Mouse (Mus musculus): ENCODE results near the gene Rasa2. TPM values are rescaled to one million over a fixed set of nuclear protein-coding genes. Genes with fewer than 3 reads are reported as not detected.

The Rasa2 gene
- polyA plus RNA-seq, 1 experiment from 2014 or later, result 2.6 TPM

DNA sequence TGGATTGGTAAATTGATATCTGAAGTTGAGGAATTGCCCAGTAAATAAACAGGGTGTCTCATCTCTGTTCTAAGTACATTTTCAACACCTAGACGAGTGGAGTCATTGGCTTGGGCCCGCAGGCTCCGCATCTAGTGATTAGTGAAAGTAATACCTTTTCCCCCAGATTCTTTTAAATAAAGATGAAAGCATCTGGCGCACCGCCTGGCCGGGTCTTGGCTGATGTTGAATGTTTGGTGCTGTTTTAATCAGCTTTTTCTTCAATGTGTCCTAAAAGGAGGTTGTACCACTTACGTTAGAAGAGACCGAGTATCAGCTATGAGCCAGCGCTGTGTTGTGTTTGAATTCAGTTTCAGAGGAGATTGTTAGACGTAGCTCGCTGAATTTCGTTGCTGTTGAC, 39.8 kb upstream of the Rasa2 start:
- no peak overlapping the region for H3K27ac ChIP-seq (ENCODE audit: low read length)
- no peaks in the 10 kb centered on the region; the same call in 1 of the 2 replicates for H3K4me1 ChIP-seq (ENCODE audit: control insufficient read depth, low read depth, low read length)
- ATAC-seq (ENCODE audit: low read depth), result no peak
- H3K27me3 ChIP-seq (ENCODE audit: control insufficient read depth, insufficient read depth, low read depth, low read length), result no peaks in the 10 kb centered on the region
- no peaks in the 10 kb centered on the region for H3K36me3 ChIP-seq (ENCODE audit: control insufficient read depth, insufficient read depth)
- H3K4me2 ChIP-seq (ENCODE audit: low read depth, low read length), result no peak overlapping the region
- H3K4me3 ChIP-seq (ENCODE audit: low read depth, low read length), result no peak overlapping the region
- no peak overlapping the region for H3K9ac ChIP-seq (ENCODE audit: low read depth, low read length)
- H3K9me3 ChIP-seq (replicated peaks; ENCODE audit: control insufficient read depth, low read length), result no peaks in the 10 kb centered on the region
- 83% methylated on average over 12 of the region's 12 CpGs for WGBS (ENCODE audit: insufficient replicate concordance)

DNA sequence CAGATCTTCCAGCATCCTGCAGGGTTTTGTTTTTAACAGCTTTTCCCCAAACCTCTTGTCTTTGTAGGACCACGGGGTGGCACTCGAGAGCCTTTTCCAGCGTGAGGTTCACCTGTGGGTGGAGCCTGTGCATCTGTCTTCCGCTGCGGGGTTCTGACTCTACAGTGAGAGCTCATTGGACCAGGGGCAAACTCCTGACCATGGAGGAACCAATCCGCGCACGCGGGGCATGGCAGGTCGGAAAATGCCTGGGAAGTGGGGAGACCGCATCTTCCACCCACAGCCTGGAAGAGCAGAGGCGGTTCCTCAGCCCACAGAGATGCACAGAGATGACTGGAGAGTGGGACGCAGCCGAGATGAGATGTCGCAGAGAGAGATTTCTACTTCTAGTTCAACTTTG, 38.5 kb upstream of the Rasa2 start:
- 1% methylated on average over 15 of the region's 15 CpGs for WGBS (ENCODE audit: insufficient replicate concordance)
- peak; percentile 100 for ATAC-seq (ENCODE audit: low read depth)
- no peaks in the 10 kb centered on the region for H3K9me3 ChIP-seq (replicated peaks; ENCODE audit: control insufficient read depth, low read length)
- H3K4me3 ChIP-seq (ENCODE audit: low read depth, low read length), result peak overlapping the region; percentile 34
- no peak overlapping the region for H3K9ac ChIP-seq (ENCODE audit: low read depth, low read length)
- H3K36me3 ChIP-seq (ENCODE audit: control insufficient read depth, insufficient read depth), result no peaks in the 10 kb centered on the region
- H3K4me2 ChIP-seq (ENCODE audit: low read depth, low read length), result peak overlapping the region; percentile 64
- H3K4me1 ChIP-seq (ENCODE audit: control insufficient read depth, low read depth, low read length), result no peaks in the 10 kb centered on the region; the same call in 1 of the 2 replicates
- H3K27ac ChIP-seq (ENCODE audit: low read length), result no peak overlapping the region
- H3K27me3 ChIP-seq (ENCODE audit: control insufficient read depth, insufficient read depth, low read depth, low read length), result no peaks in the 10 kb centered on the region

GRCm38 (mm10) chr9:96668628-96669027, 37.2 kb upstream of the Rasa2 start:
- Histone ChIP-seq H3K36me3 (ENCODE audit: control insufficient read depth, insufficient read depth) (no peaks in the 10 kb centered on the region), H3K9ac (ENCODE audit: low read depth, low read length) (no peak overlapping the region), H3K4me1 (ENCODE audit: control insufficient read depth, low read depth, low read length) (no peaks in the 10 kb centered on the region; the same call in 1 of the 2 replicates), H3K4me2 (ENCODE audit: low read depth, low read length) (no peak overlapping the region), H3K4me3 (ENCODE audit: low read depth, low read length) (no peak overlapping the region), H3K9me3 (replicated peaks; ENCODE audit: control insufficient read depth, low read length) (no peaks in the 10 kb centered on the region), H3K27ac (ENCODE audit: low read length) (no peak overlapping the region), H3K27me3 (ENCODE audit: control insufficient read depth, insufficient read depth, low read depth, low read length) (no peaks in the 10 kb centered on the region)
- no peak for ATAC-seq (ENCODE audit: low read depth)
- 46% methylated on average over 5 of the region's 5 CpGs for WGBS (ENCODE audit: insufficient replicate concordance)

DNA sequence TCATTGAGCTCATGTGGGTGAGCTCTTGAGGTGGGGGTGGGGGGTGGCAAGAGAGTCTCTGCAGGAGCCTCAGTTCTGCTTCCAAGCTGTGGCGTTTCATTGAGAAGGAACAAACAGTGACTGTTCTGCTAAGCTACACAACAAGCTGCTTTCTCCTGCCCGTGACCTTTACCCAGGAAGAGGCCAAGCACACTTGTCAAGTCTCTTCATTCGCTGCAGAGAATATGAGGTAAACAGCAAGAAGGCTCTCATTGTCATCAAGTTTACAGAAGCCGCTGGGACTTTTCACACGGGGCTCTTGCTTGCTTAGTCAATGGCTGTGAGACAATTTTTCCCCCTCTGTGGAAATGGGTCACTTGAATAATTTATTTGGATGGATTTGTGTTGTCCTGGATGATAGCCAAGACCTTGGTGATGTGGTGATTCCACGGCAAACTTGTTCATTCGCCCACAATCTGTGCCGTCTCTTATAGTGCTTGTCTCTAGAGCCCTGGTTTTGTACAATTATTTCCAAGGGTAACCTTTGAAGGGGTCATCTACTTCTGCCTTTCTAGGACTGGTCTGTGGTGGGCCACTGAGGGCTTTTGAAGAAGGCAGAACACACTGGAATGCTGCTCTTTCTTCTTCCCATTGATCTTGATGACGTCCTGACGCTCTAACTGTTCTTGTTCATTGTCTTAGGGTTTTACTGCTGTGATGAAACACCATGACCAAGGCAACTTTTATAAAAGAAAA, 29.3 kb upstream of the Rasa2 start:
- Histone ChIP-seq H3K36me3 (ENCODE audit: control insufficient read depth, insufficient read depth) (no peaks in the 10 kb centered on the region), H3K4me1 (ENCODE audit: control insufficient read depth, low read depth, low read length) (no peaks in the 10 kb centered on the region), H3K4me3 (ENCODE audit: low read depth, low read length) (no peak overlapping the region), H3K9me3 (replicated peaks; ENCODE audit: control insufficient read depth, low read length) (no peaks in the 10 kb centered on the region), H3K9ac (ENCODE audit: low read depth, low read length) (no peak overlapping the region), H3K27me3 (ENCODE audit: control insufficient read depth, insufficient read depth, low read depth, low read length) (no peaks in the 10 kb centered on the region), H3K4me2 (ENCODE audit: low read depth, low read length) (no peak overlapping the region), H3K27ac (ENCODE audit: low read length) (no peak overlapping the region)
- WGBS (ENCODE audit: insufficient replicate concordance), result 67% methylated on average over 10 of the region's 10 CpGs
- no peak for ATAC-seq (ENCODE audit: low read depth)

DNA sequence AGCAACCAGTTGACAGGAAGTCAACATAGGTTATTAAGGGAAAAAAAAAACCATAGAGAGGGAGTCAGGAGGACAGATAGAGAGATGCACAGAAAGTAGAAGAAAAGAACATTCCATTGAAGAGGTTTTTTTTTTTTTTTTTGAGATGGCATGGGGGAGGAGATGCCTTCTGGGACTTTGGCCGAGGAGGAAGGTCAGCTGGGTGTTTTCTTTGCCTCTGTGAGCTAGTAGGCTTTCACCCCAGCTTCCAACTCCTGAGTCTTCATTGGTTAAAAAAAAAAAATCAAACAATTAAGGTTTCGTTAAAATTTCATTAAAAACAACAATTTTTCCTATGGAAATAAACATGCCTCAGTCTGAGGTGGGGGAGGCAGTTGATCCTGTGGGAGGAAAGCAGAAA, 28.4 kb upstream of the Rasa2 start:
- WGBS (ENCODE audit: insufficient replicate concordance), result 48% methylated on average over 2 of the region's 2 CpGs
- Histone ChIP-seq H3K4me2 (ENCODE audit: low read depth, low read length) (no peak overlapping the region), H3K27me3 (ENCODE audit: control insufficient read depth, insufficient read depth, low read depth, low read length) (no peaks in the 10 kb centered on the region), H3K4me3 (ENCODE audit: low read depth, low read length) (no peak overlapping the region), H3K27ac (ENCODE audit: low read length) (no peak overlapping the region), H3K36me3 (ENCODE audit: control insufficient read depth, insufficient read depth) (no peaks in the 10 kb centered on the region), H3K9ac (ENCODE audit: low read depth, low read length) (no peak overlapping the region), H3K4me1 (ENCODE audit: control insufficient read depth, low read depth, low read length) (no peaks in the 10 kb centered on the region), H3K9me3 (replicated peaks; ENCODE audit: control insufficient read depth, low read length) (no peaks in the 10 kb centered on the region)
- no peak for ATAC-seq (ENCODE audit: low read depth)

- ATAC-seq (ENCODE audit: low read depth), result no peak
- no peak overlapping the region for H3K9ac ChIP-seq (ENCODE audit: low read depth, low read length)
- no peaks in the 10 kb centered on the region for H3K27me3 ChIP-seq (ENCODE audit: control insufficient read depth, insufficient read depth, low read depth, low read length)
- H3K4me3 ChIP-seq (ENCODE audit: low read depth, low read length), result no peak overlapping the region
- no peak overlapping the region for H3K4me2 ChIP-seq (ENCODE audit: low read depth, low read length)
- H3K27ac ChIP-seq (ENCODE audit: low read length), result no peak overlapping the region
- WGBS (ENCODE audit: insufficient replicate concordance), result 26% methylated on average over 4 of the region's 4 CpGs
- no peaks in the 10 kb centered on the region for H3K36me3 ChIP-seq (ENCODE audit: control insufficient read depth, insufficient read depth)
- no peaks in the 10 kb centered on the region for H3K4me1 ChIP-seq (ENCODE audit: control insufficient read depth, low read depth, low read length)
- no peaks in the 10 kb centered on the region for H3K9me3 ChIP-seq (replicated peaks; ENCODE audit: control insufficient read depth, low read length)
These were observed 22.1 kb upstream of the Rasa2 start for GRCm38 (mm10) chr9:96653538-96653937.

DNA sequence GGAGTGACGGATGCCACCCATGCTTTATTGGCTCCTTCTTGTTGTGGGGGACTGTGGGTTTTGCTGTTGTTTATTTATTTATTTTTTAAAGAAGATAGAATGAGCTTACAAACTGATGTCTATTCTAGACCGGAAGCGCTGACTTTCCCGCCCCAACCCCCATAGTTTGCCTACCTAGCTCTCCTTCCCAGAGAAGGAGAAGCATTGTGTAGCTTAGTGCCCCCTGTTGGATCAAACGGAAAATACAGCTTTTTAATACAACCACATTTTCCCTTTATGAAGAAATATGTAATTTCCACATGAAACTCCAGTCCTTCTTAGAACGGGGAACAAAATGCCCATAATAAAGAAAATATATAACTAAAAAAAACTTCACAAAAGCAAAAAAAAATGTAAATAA, 21.3 kb upstream of the Rasa2 start:
- no peaks in the 10 kb centered on the region for H3K9me3 ChIP-seq (replicated peaks; ENCODE audit: control insufficient read depth, low read length)
- no peak overlapping the region for H3K4me3 ChIP-seq (ENCODE audit: low read depth, low read length)
- H3K36me3 ChIP-seq (ENCODE audit: control insufficient read depth, insufficient read depth), result no peaks in the 10 kb centered on the region
- H3K27me3 ChIP-seq (ENCODE audit: control insufficient read depth, insufficient read depth, low read depth, low read length), result no peaks in the 10 kb centered on the region
- H3K4me1 ChIP-seq (ENCODE audit: control insufficient read depth, low read depth, low read length), result no peaks in the 10 kb centered on the region
- no peak overlapping the region for H3K9ac ChIP-seq (ENCODE audit: low read depth, low read length)
- H3K27ac ChIP-seq (ENCODE audit: low read length), result no peak overlapping the region
- WGBS (ENCODE audit: insufficient replicate concordance), result 33% methylated on average over 6 of the region's 6 CpGs
- ATAC-seq (ENCODE audit: low read depth), result no peak
- H3K4me2 ChIP-seq (ENCODE audit: low read depth, low read length), result no peak overlapping the region

GRCm38 (mm10) chr9:96650807-96651206, 19.4 kb upstream of the Rasa2 start:
- 16% methylated on average over 7 of the region's 7 CpGs for WGBS (ENCODE audit: insufficient replicate concordance)
- Histone ChIP-seq H3K27ac (ENCODE audit: low read length) (no peak overlapping the region), H3K4me2 (ENCODE audit: low read depth, low read length) (no peak overlapping the region), H3K4me3 (ENCODE audit: low read depth, low read length) (no peak overlapping the region), H3K9ac (ENCODE audit: low read depth, low read length) (no peak overlapping the region), H3K36me3 (ENCODE audit: control insufficient read depth, insufficient read depth) (no peaks in the 10 kb centered on the region), H3K9me3 (replicated peaks; ENCODE audit: control insufficient read depth, low read length) (no peaks in the 10 kb centered on the region), H3K4me1 (ENCODE audit: control insufficient read depth, low read depth, low read length) (no peaks in the 10 kb centered on the region), H3K27me3 (ENCODE audit: control insufficient read depth, insufficient read depth, low read depth, low read length) (no peaks in the 10 kb centered on the region)
- no peak for ATAC-seq (ENCODE audit: low read depth)

- 27% methylated on average over 9 of the region's 9 CpGs for WGBS (ENCODE audit: insufficient replicate concordance)
- no peak overlapping the region for H3K27ac ChIP-seq (ENCODE audit: low read length)
- H3K4me3 ChIP-seq (ENCODE audit: low read depth, low read length), result no peak overlapping the region
These were observed 18.5 kb upstream of the Rasa2 start for GRCm38 (mm10) chr9:96649924-96650323.

More at GRCm38 (mm10) chr9:96649924-96650323, 18.5 kb upstream of the Rasa2 start:
- Histone ChIP-seq H3K27me3 (ENCODE audit: control insufficient read depth, insufficient read depth, low read depth, low read length) (no peaks in the 10 kb centered on the region), H3K4me1 (ENCODE audit: control insufficient read depth, low read depth, low read length) (no peaks in the 10 kb centered on the region), H3K4me2 (ENCODE audit: low read depth, low read length) (no peak overlapping the region), H3K9me3 (replicated peaks; ENCODE audit: control insufficient read depth, low read length) (no peaks in the 10 kb centered on the region), H3K9ac (ENCODE audit: low read depth, low read length) (no peak overlapping the region), H3K36me3 (ENCODE audit: control insufficient read depth, insufficient read depth) (no peaks in the 10 kb centered on the region)
- no peak for ATAC-seq (ENCODE audit: low read depth)

Data from liver, embryonic 16.5 days (tissue).